Mouse (Mus musculus) intestine, postnatal 0 days (tissue): ENCODE data around the gene Faap20. TPM values are rescaled to one million over a fixed set of nuclear protein-coding genes. Genes with fewer than 3 reads are reported as not detected.
A peak's percentile ranks its signal among the peaks of the same experiment; 100 is the strongest.
"Not testable (repeated sequence)": the region's sequence is repeated elsewhere in the genome, so short reads cannot be mapped to it uniquely, and the experiment has no call there.

Experiments
- ATAC-seq: fragments of 200-750 bp; cut with Nextera tagmentation; 2 replicates; pipeline ENCODE4 v1.8.0; 2017; ENCODE audit warnings: mild to moderate bottlenecking, moderate TSS enrichment, moderate library complexity
- H3K27ac ChIP-seq: fragments of 300-500 bp; sonication (generic); 2 replicates; pipeline ENCODE4 v1.5.1; 2014; ENCODE audit warnings: mild to moderate bottlenecking, low read depth, low read length, moderate library complexity
- H3K27me3 ChIP-seq: fragments of 300-500 bp; sonication (generic); replicated peaks from 2 replicates; pipeline ENCODE4 v1.6.1; 2014; ENCODE audit warnings: low read length, mixed read lengths; ENCODE audit not compliant: control insufficient read depth, insufficient read depth
- H3K36me3 ChIP-seq: fragments of 300-500 bp; sonication (generic); 2 replicates; pipeline ENCODE4 v1.6.1; 2014; ENCODE audit warnings: mild to moderate bottlenecking, moderate library complexity; ENCODE audit not compliant: control insufficient read depth, insufficient read depth
- H3K4me1 ChIP-seq: fragments of 300-500 bp; sonication (generic); replicated peaks from 2 replicates; pipeline ENCODE4 v1.6.1; 2014; ENCODE audit warnings: antibody characterized with exemption, low read length, mixed read lengths; ENCODE audit not compliant: control insufficient read depth, insufficient read depth
- H3K4me2 ChIP-seq: fragments of 300-500 bp; sonication (generic); replicated peaks from 2 replicates; pipeline ENCODE4 v1.6.1; 2014; ENCODE audit warnings: low read depth, mild to moderate bottlenecking, moderate library complexity
- H3K4me3 ChIP-seq: fragments of 300-500 bp; sonication (generic); 2 replicates; pipeline ENCODE4 v1.5.1; 2014; ENCODE audit warnings: low read depth, low read length
- H3K9ac ChIP-seq: fragments of 300-500 bp; sonication (generic); 2 replicates; pipeline ENCODE4 v1.6.1; 2014; ENCODE audit warnings: mild to moderate bottlenecking, low read depth, low read length
- H3K9me3 ChIP-seq: fragments of 300-500 bp; sonication (generic); 2 replicates; pipeline ENCODE4 v1.6.1; 2016; ENCODE audit warnings: mixed run types; ENCODE audit not compliant: control insufficient read depth
- CTCF ChIP-seq: sonication (generic); IDR thresholded peaks from 2 replicates; pipeline ENCODE4 v1.5.1; 2016; ENCODE audit warnings: low read depth, mild to moderate bottlenecking, control low read depth, antibody characterized with exemption, moderate library complexity
- WGBS: fragments of 180-500 bp; shearing (Covaris S2); extraction: QIAGEN DNeasy Blood & Tissue Kit; methylation state at CpG from one replicate; pipeline ENCODE4 v1.1.7; 2014; 5-methylcytosine and 5-hydroxymethylcytosine counted together
- polyA plus RNA-seq: library from polyadenylated mRNA; unstranded; fragments of >200 nt; fragmentation: Nextera tagmentation; extraction: Ambion mirVana; gene quantifications from 2 replicates; pipeline ENCODE4 v1.2.1, GENCODE M21; 2015

The Faap20 gene
- polyA plus RNA-seq, 1 experiment from 2014 or later = 57.8 TPM

DNA sequence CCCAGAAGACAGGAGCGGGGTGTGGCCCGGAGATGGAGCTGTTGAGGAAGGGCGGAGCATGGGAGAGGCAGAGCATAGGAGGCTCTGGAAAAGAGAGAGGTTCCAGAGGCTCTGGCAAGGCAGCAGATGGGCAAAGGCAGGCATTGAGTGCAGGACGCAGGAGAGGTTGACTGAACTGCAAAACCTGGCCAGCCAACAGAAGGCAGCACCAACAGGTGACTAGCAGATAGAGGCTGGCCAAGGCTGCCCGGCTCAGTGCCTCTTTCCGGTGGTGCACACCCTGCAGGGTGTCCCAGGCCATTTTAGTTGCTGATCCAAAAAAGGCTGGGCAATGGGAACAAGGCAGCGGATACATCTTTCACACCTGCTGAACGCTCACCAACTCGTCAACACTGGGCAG is 7.8 kb upstream of the Faap20 start:
- no peaks in the 10 kb centered on the region for H3K9me3 ChIP-seq
- no peak overlapping the region for H3K4me3 ChIP-seq
- H3K9ac ChIP-seq = no peak overlapping the region
- H3K36me3 ChIP-seq = no peaks in the 10 kb centered on the region
- H3K27ac ChIP-seq = no peak overlapping the region
- no peak for ATAC-seq
- no peaks in the 10 kb centered on the region for H3K27me3 ChIP-seq
- 67% methylated on average over 9 of the region's 9 CpGs for WGBS
- H3K4me2 ChIP-seq = no peak overlapping the region
- 0 out of 2 replicates have a peak, but pooled peaks cover 7% of the 10 kb centered on the region for H3K4me1 ChIP-seq
- TF ChIP-seq CTCF = 0 out of 2 replicates have a peak, but pooled peaks have one; percentile 2

DNA sequence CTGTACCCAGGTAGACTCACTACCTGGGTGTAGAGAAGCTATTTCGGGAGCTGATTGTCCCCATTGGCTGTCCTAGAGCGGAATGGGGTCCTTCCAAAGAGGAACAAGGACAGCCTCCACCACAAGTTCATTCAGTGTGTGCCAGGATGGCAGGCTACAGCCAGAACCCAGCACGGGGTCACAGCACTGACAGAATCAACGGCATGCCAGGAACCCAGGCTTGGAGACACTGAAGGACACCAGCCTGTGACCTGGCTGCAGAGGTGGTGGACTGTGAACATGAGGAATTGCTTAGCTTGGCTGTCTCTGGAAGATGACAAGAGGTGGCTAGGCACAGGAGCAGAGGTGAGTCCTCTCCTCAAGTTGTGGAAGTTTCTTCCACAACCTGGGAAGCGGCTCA is 7.3 kb upstream of the Faap20 start:
- WGBS = 91% methylated on average over 5 of the region's 5 CpGs
- Histone ChIP-seq H3K4me3 (no peak overlapping the region), H3K4me2 (no peak overlapping the region), H3K4me1 (0 out of 2 replicates have a peak, but pooled peaks cover 7% of the 10 kb centered on the region), H3K9ac (no peak overlapping the region), H3K27me3 (no peaks in the 10 kb centered on the region), H3K27ac (no peak overlapping the region), H3K9me3 (no peaks in the 10 kb centered on the region), H3K36me3 (no peaks in the 10 kb centered on the region)
- no peak for ATAC-seq
- no peak for TF ChIP-seq CTCF

- Histone ChIP-seq H3K9ac (no peak overlapping the region), H3K9me3 (no peaks in the 10 kb centered on the region), H3K4me3 (no peak overlapping the region), H3K4me1 (0 out of 2 replicates have a peak, but pooled peaks cover 7% of the 10 kb centered on the region), H3K36me3 (no peaks in the 10 kb centered on the region), H3K4me2 (no peak overlapping the region), H3K27me3 (no peaks in the 10 kb centered on the region), H3K27ac (no peak overlapping the region)
- ATAC-seq = no peak
- TF ChIP-seq CTCF = no peak
- WGBS = 83% methylated on average over 12 of the region's 12 CpGs
Measured at GRCm38 (mm10) chr4:155243233-155243632, 6.4 kb upstream of the Faap20 start.

DNA sequence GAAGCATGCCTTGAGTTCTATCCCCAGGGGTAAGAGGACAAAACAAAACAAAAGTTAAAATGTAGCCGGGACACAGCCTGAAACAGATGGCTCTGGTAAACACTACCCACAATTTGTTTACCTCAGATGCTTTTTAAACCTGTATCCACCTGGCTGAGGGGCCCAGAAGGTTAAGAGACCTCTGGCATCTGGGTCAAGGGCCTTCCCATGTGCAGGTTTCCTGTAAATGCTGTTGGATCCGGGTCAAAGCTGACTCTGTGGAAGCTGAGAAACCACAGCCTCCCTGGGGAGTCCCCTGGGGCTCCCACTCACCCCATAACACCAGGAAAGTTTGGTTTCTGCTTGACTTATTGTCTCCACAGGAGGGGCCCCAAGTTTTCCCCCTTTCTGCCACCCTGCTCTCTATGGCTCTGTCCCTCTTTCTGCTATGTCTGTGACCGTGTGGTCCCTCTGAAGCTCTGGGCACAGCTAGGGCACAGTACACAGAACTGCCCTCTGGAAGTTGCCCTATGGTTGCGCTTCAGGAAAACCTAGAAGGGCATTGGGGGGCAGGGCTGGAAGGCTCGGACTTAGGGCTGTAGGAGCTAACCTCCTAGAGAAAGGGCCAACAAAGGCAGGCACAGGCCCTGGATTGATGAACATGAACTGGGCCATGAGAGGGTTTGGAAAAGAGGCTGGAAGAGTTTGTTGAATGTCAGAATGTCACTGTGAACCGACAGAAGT is 3.7 kb upstream of the Faap20 start:
- H3K9ac ChIP-seq = no peak overlapping the region
- WGBS = 63% methylated on average over 6 of the region's 6 CpGs
- ATAC-seq = no peak
- no peak overlapping the region for H3K4me2 ChIP-seq
- no peak overlapping the region for H3K27ac ChIP-seq
- no peaks in the 10 kb centered on the region for H3K36me3 ChIP-seq
- H3K9me3 ChIP-seq = no peaks in the 10 kb centered on the region
- no peak overlapping the region for H3K4me3 ChIP-seq
- peaks cover 10% of the 10 kb centered on the region; the same call in 1 of the 2 replicates for H3K4me1 ChIP-seq
- TF ChIP-seq CTCF = no peak
- H3K27me3 ChIP-seq = no peaks in the 10 kb centered on the region

DNA sequence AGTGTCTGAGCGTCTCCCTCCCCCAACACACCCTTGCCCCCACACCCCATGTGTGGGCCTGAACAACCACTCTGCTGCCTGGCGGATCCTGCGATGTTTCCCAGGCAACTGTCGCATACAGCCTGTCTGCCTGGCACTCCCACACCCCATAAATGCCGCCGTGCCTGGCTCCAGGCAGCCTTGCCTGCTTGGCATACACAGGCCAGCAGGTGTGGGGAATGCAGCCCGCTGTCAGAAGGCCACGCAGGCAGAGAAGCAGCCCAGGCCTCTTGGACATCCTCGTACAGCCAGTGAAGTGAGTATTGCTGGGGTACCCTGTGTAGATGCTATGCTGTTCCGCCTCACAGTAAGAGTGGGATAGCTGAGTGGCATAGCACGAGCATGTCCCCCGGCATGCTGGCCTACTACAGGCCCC is 2.9 kb upstream of the Faap20 start:
- Histone ChIP-seq H3K9ac (no peak overlapping the region), H3K4me3 (no peak overlapping the region), H3K27ac (no peak overlapping the region; the same call in 1 of the 2 replicates), H3K9me3 (no peaks in the 10 kb centered on the region), H3K27me3 (no peaks in the 10 kb centered on the region), H3K4me1 (peaks cover 10% of the 10 kb centered on the region; the same call in 1 of the 2 replicates), H3K4me2 (no peak overlapping the region), H3K36me3 (no peaks in the 10 kb centered on the region)
- WGBS = 77% methylated on average over 12 of the region's 12 CpGs
- ATAC-seq = no peak
- TF ChIP-seq CTCF = 0 out of 2 replicates have a peak, but pooled peaks have one; percentile 17

DNA sequence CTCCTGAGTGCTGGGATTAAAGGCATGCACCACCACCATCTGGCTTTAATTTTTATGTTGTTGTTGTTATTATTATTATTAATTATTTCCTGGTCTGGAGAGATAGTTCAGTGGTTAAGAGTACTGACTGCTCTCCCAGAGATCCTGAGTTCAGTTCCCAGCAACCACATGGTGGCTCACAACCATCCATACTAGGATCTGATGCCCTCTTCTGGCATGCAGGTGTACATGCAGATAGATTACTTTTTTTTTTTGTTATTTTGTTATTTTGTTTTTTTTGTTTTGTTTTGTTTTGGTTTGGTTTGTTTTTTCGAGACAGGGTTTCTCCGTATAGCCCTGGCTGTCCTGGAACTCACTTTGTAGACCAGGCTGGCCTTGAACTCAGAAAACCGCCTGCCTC is 1.5 kb upstream of the Faap20 start:
- not testable (repeated sequence) for ATAC-seq, H3K4me3 ChIP-seq, H3K27ac ChIP-seq, H3K9me3 ChIP-seq, H3K4me1 ChIP-seq, H3K4me2 ChIP-seq, H3K36me3 ChIP-seq, H3K9ac ChIP-seq, H3K27me3 ChIP-seq
- 86% methylated on average over 3 of the region's 3 CpGs for WGBS
- peak; percentile 63 for TF ChIP-seq CTCF
